In genomic region chr3:121723968-121724524, GRCm38 (mm10) we compare ENCODE assay signal across 8 mouse cellular contexts. TPM values are rescaled to one million over a fixed set of nuclear protein-coding genes. Genes with fewer than 3 reads are reported as not detected.
DNase-seq lines count a peak whose midpoint lies in the region; ATAC-seq and TF ChIP-seq lines count a peak whose summit lies in the region.

No protein-coding gene starts in this region.

- no peaks in the 10 kb centered on the region for H3K36me3 ChIP-seq in liver, adult 2 months (ENCODE audit: control insufficient read depth, insufficient read depth, low read length)
- no peaks in the 10 kb centered on the region for H3K36me3 ChIP-seq in embryonic facial prominence, embryonic 12.5 days
- no peaks in the 10 kb centered on the region for H3K36me3 ChIP-seq in intestine, embryonic 15.5 days
- no peaks in the 10 kb centered on the region for H3K36me3 ChIP-seq in neural tube, embryonic 15.5 days

- peak overlapping the region; percentile 73 for H3K4me3 ChIP-seq in liver, adult 2 months (ENCODE audit: insufficient read depth, low read depth, low read length)
- H3K4me3 ChIP-seq in embryonic facial prominence, embryonic 12.5 days, result peak overlapping the region; percentile 65
- H3K4me3 ChIP-seq in intestine, embryonic 15.5 days (replicated peaks), result peak overlapping the region; percentile 53
- peak overlapping the region; percentile 73 for H3K4me3 ChIP-seq in neural tube, embryonic 15.5 days (replicated peaks)

- no peak for DNase-seq in liver, adult 2 months (ENCODE audit: extremely low read depth, low read depth, low spot score)
- DNase-seq in liver, result no peak
- no peak for DNase-seq in frontal cortex, postnatal 25 days (ENCODE audit: low spot score in 2 of 2)
- DNase-seq in layer of hippocampus, postnatal 14 days (ENCODE audit: low spot score in 2 of 2), result no peak
- DNase-seq in ovary, adult 18-20 months (ENCODE audit: low spot score), result no peak

- no peak for TF ChIP-seq POLR2A in liver, adult 2 months (IDR thresholded peaks at IDR 0.05; ENCODE audit: extremely low read depth, insufficient read depth, low read length)

- TF ChIP-seq CTCF in liver, adult 2 months (IDR thresholded peaks at IDR 0.05; ENCODE audit: low read depth, low read length), result no peak

- no peaks in the 10 kb centered on the region for H3K9me3 ChIP-seq in embryonic facial prominence, embryonic 12.5 days
- H3K9me3 ChIP-seq in intestine, embryonic 15.5 days, result no peaks in the 10 kb centered on the region
- H3K9me3 ChIP-seq in neural tube, embryonic 15.5 days (replicated peaks), result no peaks in the 10 kb centered on the region

- H3K4me1 ChIP-seq in liver, adult 2 months (ENCODE audit: control insufficient read depth, insufficient read depth, low read length), result peaks cover 9% of the 10 kb centered on the region
- H3K4me1 ChIP-seq in embryonic facial prominence, embryonic 12.5 days, result peaks cover 22% of the 10 kb centered on the region
- peaks cover 16% of the 10 kb centered on the region for H3K4me1 ChIP-seq in intestine, embryonic 15.5 days (replicated peaks)
- peaks cover 33% of the 10 kb centered on the region for H3K4me1 ChIP-seq in neural tube, embryonic 15.5 days

- WGBS in liver, adult 2 months, result 10% methylated on average over 20 of the region's 20 CpGs
- WGBS in embryonic facial prominence, embryonic 12.5 days, result 5% methylated on average over 20 of the region's 20 CpGs
- WGBS in intestine, embryonic 15.5 days, result 3% methylated on average over 20 of the region's 20 CpGs
- WGBS in neural tube, embryonic 15.5 days, result 3% methylated on average over 20 of the region's 20 CpGs

- no peaks in the 10 kb centered on the region for H3K27me3 ChIP-seq in liver, adult 2 months (ENCODE audit: control insufficient read depth, insufficient read depth, low read length)
- H3K27me3 ChIP-seq in embryonic facial prominence, embryonic 12.5 days, result peaks cover 12% of the 10 kb centered on the region; the same call in 1 of the 2 replicates
- H3K27me3 ChIP-seq in intestine, embryonic 15.5 days (replicated peaks), result no peaks in the 10 kb centered on the region
- H3K27me3 ChIP-seq in neural tube, embryonic 15.5 days (replicated peaks), result 0 out of 2 replicates have a peak, but pooled peaks cover 2% of the 10 kb centered on the region

- H3K79me2 ChIP-seq in liver, adult 2 months (ENCODE audit: control insufficient read depth, insufficient read depth, low read length), result peaks cover 4% of the 10 kb centered on the region; the same call in 1 of the 2 replicates

- no peak for ATAC-seq in embryonic facial prominence, embryonic 12.5 days (ENCODE audit: insufficient number of reproducible peaks, insufficient read depth, low FRiP score, low TSS enrichment)
- peak; percentile 35 for ATAC-seq in intestine, embryonic 15.5 days
- ATAC-seq in neural tube, embryonic 15.5 days (ENCODE audit: low FRiP score), result peak; percentile 63

- peak overlapping the region; percentile 87 for H3K4me2 ChIP-seq in embryonic facial prominence, embryonic 12.5 days (replicated peaks)
- peak overlapping the region; percentile 89 for H3K4me2 ChIP-seq in intestine, embryonic 15.5 days (replicated peaks)
- H3K4me2 ChIP-seq in neural tube, embryonic 15.5 days, result peak overlapping the region; percentile 88

- H3K27ac ChIP-seq in liver, adult 2 months (replicated peaks; ENCODE audit: insufficient read depth, low read depth, low read length), result no peak overlapping the region
- no peak overlapping the region for H3K27ac ChIP-seq in embryonic facial prominence, embryonic 12.5 days
- peak overlapping the region; percentile 48; the same call in 1 of the 2 replicates for H3K27ac ChIP-seq in intestine, embryonic 15.5 days
- peak overlapping the region; percentile 79 for H3K27ac ChIP-seq in neural tube, embryonic 15.5 days (replicated peaks)

- H3K9ac ChIP-seq in liver, adult 2 months (ENCODE audit: low read depth, low read length), result peak overlapping the region; percentile 89
- peak overlapping the region; percentile 52; the same call in 1 of the 2 replicates for H3K9ac ChIP-seq in embryonic facial prominence, embryonic 12.5 days
- H3K9ac ChIP-seq in intestine, embryonic 15.5 days, result peak overlapping the region; percentile 64
- peak overlapping the region; percentile 65 for H3K9ac ChIP-seq in neural tube, embryonic 15.5 days (replicated peaks)

RNA-seq across cellular contexts. Expression of gene F3, which starts 0.7 kb away (rescaled TPM):
- 5.1 and 6.4 TPM in 2 replicates for total RNA-seq in liver, adult 2 months (2014; rRNA removed)
- 2.3 and 2.7 TPM in 2 replicates for polyA plus RNA-seq in liver, adult 2 months (2012; rRNA removed)
- polyA plus RNA-seq in embryonic facial prominence, embryonic 12.5 days (2016; fragmentation: Nextera tagmentation; extraction: Ambion mirVana), result 15.2 and 15.3 TPM in 2 replicates
- 23.3 and 27.5 TPM in 2 replicates for polyA plus RNA-seq in intestine, embryonic 15.5 days (2015; fragmentation: Nextera tagmentation; extraction: Ambion mirVana)
- 7.7 and 9.3 TPM in 2 replicates for polyA plus RNA-seq in neural tube, embryonic 15.5 days (2015; fragmentation: Nextera tagmentation; extraction: Ambion mirVana)
- total RNA-seq in layer of hippocampus, postnatal 14 days (2021), result 10 to 100 TPM; 47.2 to 47.3 TPM

RNA-seq across cellular contexts. Expression of gene 4930432M17Rik, which starts 53.5 kb away (rescaled TPM):
- total RNA-seq in liver, adult 2 months (2014; rRNA removed), result not detected in 2 replicates
- not detected in 2 replicates for polyA plus RNA-seq in liver, adult 2 months (2012; rRNA removed)
- not detected in 2 replicates for polyA plus RNA-seq in embryonic facial prominence, embryonic 12.5 days (2016; fragmentation: Nextera tagmentation; extraction: Ambion mirVana)
- polyA plus RNA-seq in intestine, embryonic 15.5 days (2015; fragmentation: Nextera tagmentation; extraction: Ambion mirVana), result not detected in 2 replicates
- polyA plus RNA-seq in neural tube, embryonic 15.5 days (2015; fragmentation: Nextera tagmentation; extraction: Ambion mirVana), result not detected in 2 replicates
- not detected for total RNA-seq in layer of hippocampus, postnatal 14 days (2021)

Comparison
In these comparisons a context has a peak if more than half of its experiments do, and no peak if none do; other contexts are left out.
1. H3K27ac ChIP-seq: peak in intestine, embryonic 15.5 days (single experiment) and neural tube, embryonic 15.5 days (single experiment); none in liver, adult 2 months (single experiment) and embryonic facial prominence, embryonic 12.5 days (single experiment).
2. Peak in every context shown above with its lines, with median percentiles within 50 percentile points of each other: H3K4me3 ChIP-seq, H3K9ac ChIP-seq and H3K4me2 ChIP-seq.